Mouse (Mus musculus) midbrain, embryonic 16.5 days (tissue): ENCODE measurements around the gene Chmp6. TPM values are rescaled to one million over a fixed set of nuclear protein-coding genes. Genes with fewer than 3 reads are reported as not detected.

ENCODE experiments used
- ATAC-seq: fragments of 200-750 bp; cut with Nextera tagmentation; 2 replicates; pipeline ENCODE4 v1.8.0; 2017; ENCODE audit warnings: moderate TSS enrichment
- H3K27ac ChIP-seq: fragments of 300-500 bp; sonication (generic); 2 replicates; pipeline ENCODE4 v1.5.1; 2014; ENCODE audit warnings: mild to moderate bottlenecking, low read length, mixed read lengths
- H3K27me3 ChIP-seq: fragments of 300-500 bp; sonication (generic); 2 replicates; pipeline ENCODE4 v1.6.1; 2014; ENCODE audit warnings: low read depth, low read length, mixed read lengths; ENCODE audit not compliant: control insufficient read depth, insufficient read depth
- H3K36me3 ChIP-seq: fragments of 300-500 bp; sonication (generic); 2 replicates; pipeline ENCODE4 v1.6.1; 2014; ENCODE audit warnings: mild to moderate bottlenecking, low read length, moderate library complexity, mixed read lengths; ENCODE audit not compliant: control insufficient read depth, insufficient read depth
- H3K4me1 ChIP-seq: fragments of 300-500 bp; sonication (generic); 2 replicates; pipeline ENCODE4 v1.6.1; 2014; ENCODE audit warnings: mild to moderate bottlenecking, low read length, mixed read lengths; ENCODE audit not compliant: control insufficient read depth, insufficient read depth
- H3K4me2 ChIP-seq: fragments of 300-500 bp; sonication (generic); 2 replicates; pipeline ENCODE4 v1.6.1; 2014; ENCODE audit warnings: mild to moderate bottlenecking, low read length, mixed read lengths
- H3K4me3 ChIP-seq: fragments of 300-500 bp; sonication (generic); 2 replicates; pipeline ENCODE4 v1.5.1; 2014; ENCODE audit warnings: low read depth, mild to moderate bottlenecking, low read length, moderate library complexity, mixed read lengths
- H3K9ac ChIP-seq: fragments of 300-500 bp; sonication (generic); 2 replicates; pipeline ENCODE4 v1.6.1; 2014; ENCODE audit warnings: low read depth, low read length, mixed read lengths
- H3K9me3 ChIP-seq: fragments of 300-500 bp; sonication (generic); replicated peaks from 2 replicates; pipeline ENCODE4 v1.6.1; 2014; ENCODE audit warnings: mild to moderate bottlenecking, low read length, mixed read lengths; ENCODE audit not compliant: control insufficient read depth, poor library complexity, severe bottlenecking
- WGBS: fragments of 180-500 bp; shearing (Covaris S2); extraction: QIAGEN DNeasy Blood & Tissue Kit; methylation state at CpG from one replicate; pipeline ENCODE4 v1.1.7; 2014; 5-methylcytosine and 5-hydroxymethylcytosine counted together
- polyA plus RNA-seq: library from polyadenylated mRNA; unstranded; fragments of >200 nt; fragmentation: Nextera tagmentation; extraction: Ambion mirVana; gene quantifications from 2 replicates; pipeline ENCODE4 v1.2.1, GENCODE M21; 2015

The Chmp6 gene
- polyA plus RNA-seq, 1 experiment from 2014 or later: 115 TPM

DNA sequence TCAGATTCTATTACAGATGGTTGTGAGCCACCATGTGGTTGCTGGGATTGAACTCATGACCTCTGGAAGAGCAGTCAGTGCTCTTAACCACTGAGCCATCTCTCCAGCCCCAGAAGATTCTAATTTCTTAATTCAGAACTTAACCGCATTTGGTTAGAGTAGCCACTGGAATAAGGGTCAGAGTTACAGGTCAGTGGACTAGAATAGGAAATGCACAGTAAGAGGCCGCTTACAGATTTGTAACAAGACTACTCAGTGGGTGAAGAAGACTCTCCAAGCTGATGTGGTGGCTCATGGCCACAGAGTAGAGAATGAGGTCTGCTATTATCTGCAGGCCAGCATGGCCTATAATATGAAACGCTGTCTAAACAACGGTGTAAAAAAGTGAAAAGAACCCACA is 10.3 kb upstream of the Chmp6 start:
- Histone ChIP-seq H3K27me3 (no peaks in the 10 kb centered on the region; the same call in none of the 2 replicates), H3K4me1 (no peaks in the 10 kb centered on the region; the same call in 1 of the 2 replicates), H3K27ac (no peak overlapping the region), H3K4me2 (no peak overlapping the region), H3K4me3 (no peak overlapping the region), H3K9me3 (no peaks in the 10 kb centered on the region), H3K9ac (no peak overlapping the region), H3K36me3 (peaks cover 5% of the 10 kb centered on the region; the same call in 1 of the 2 replicates)
- no peak for ATAC-seq
- WGBS: 65% methylated on average over 4 of the region's 4 CpGs

DNA sequence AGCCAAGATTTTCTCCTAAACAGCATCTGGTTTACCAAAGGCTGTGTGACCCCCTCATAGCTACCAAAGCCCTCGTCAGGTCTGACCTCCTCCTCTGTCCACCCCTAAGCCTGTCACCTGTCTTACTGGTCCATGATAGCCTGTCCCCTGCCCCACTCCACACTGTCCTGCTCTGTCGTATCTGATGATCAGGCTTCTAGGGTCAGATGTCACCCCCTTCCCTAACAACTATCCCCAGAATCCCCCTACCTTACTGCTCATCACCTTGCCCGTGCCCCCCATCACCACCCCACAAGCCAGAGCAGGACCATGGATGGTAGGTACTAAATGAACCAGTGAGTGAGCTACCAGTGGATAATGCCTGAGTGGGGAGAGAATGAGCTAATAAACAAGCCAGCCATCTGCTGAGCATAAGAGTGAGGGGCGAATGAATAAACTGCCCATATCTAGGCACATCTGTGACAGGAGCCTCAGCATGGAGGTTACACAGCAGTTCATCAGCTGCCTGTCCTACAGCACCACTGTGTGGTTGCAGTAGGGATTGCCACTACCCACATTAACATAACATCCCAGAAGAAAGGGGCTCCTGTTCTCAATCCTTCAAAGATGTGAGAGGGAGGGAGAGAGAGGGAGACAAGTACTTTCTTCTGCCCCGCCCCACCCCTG is 8.5 kb upstream of the Chmp6 start:
- no peak overlapping the region for H3K4me2 ChIP-seq
- H3K9me3 ChIP-seq: no peaks in the 10 kb centered on the region
- H3K27me3 ChIP-seq: no peaks in the 10 kb centered on the region; the same call in none of the 2 replicates
- 0 out of 2 replicates have a peak, but pooled peaks cover 2% of the 10 kb centered on the region for H3K4me1 ChIP-seq
- H3K9ac ChIP-seq: no peak overlapping the region
- H3K36me3 ChIP-seq: no peaks in the 10 kb centered on the region
- no peak overlapping the region for H3K4me3 ChIP-seq
- peak; percentile 61 for ATAC-seq
- no peak overlapping the region for H3K27ac ChIP-seq
- WGBS: 32% methylated on average over 5 of the region's 5 CpGs

DNA sequence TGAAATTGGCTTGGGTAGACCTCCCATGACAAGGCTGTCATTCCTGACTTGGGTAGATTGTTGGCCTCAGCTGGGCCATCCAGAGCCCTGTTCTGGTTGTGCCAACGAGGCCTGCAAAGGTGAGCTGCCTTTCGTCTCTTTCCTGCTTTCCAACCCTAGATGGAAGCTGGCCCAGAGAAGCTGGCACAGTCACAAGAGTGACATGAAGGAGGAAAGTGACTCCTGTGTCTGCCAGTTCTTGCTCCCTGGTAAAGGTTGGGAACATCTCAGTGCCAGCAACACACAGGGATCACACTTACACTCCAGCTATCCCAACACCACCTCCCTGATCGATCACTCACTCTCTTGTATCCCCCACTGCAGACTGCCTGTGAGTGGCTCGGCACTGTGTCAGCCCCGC is 7.4 kb upstream of the Chmp6 start:
- WGBS: 89% methylated on average over 5 of the region's 5 CpGs
- ATAC-seq: no peak
- H3K4me3 ChIP-seq: no peak overlapping the region

DNA sequence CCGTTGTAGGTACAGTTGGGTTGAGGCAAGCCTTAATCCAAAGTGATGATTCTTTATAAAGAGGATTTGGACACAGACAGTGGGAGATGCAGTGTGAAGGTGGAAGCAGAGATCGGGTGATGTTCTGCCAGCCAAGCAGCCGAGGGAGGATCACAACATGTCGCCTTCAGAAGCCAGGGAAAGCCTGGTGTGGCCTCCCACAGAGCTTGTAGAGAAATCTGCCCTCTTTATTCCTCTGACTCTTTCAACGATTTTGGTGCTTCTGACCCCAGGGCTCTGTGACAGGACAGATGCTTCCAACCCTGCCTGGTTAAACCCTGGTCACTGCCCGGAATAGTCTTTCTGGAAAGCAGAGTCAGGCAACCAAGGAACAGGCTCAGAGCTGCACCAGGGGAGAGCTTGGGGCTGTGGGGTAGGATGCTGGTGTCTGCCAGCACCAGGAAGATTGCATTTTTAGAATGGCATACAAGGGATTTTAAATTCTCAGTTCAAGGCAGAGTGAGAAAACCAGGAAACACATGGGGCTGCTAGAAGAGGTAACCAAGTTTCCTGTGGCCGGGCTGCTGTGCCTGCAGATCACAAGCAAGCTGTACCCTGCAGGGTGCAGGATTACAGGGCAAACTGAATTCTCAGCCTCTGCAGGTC is 6.1 kb upstream of the Chmp6 start:
- Histone ChIP-seq H3K9me3 (no peaks in the 10 kb centered on the region), H3K27ac (no peak overlapping the region), H3K27me3 (no peaks in the 10 kb centered on the region; the same call in none of the 2 replicates), H3K4me3 (no peak overlapping the region), H3K4me1 (0 out of 2 replicates have a peak, but pooled peaks cover 3% of the 10 kb centered on the region), H3K9ac (0 out of 2 replicates have a peak overlapping the region, but pooled peaks have one; percentile 20), H3K36me3 (no peaks in the 10 kb centered on the region), H3K4me2 (no peak overlapping the region)
- WGBS: 24% methylated on average over 7 of the region's 7 CpGs
- no peak for ATAC-seq

More for the DNA sequence above, 7.4 kb upstream of the Chmp6 start:
- no peaks in the 10 kb centered on the region for H3K36me3 ChIP-seq
- no peak overlapping the region for H3K27ac ChIP-seq
- no peak overlapping the region for H3K4me2 ChIP-seq
- 0 out of 2 replicates have a peak, but pooled peaks cover 3% of the 10 kb centered on the region for H3K4me1 ChIP-seq
- H3K27me3 ChIP-seq: no peaks in the 10 kb centered on the region; the same call in none of the 2 replicates
- H3K9me3 ChIP-seq: no peaks in the 10 kb centered on the region
- no peak overlapping the region for H3K9ac ChIP-seq

DNA sequence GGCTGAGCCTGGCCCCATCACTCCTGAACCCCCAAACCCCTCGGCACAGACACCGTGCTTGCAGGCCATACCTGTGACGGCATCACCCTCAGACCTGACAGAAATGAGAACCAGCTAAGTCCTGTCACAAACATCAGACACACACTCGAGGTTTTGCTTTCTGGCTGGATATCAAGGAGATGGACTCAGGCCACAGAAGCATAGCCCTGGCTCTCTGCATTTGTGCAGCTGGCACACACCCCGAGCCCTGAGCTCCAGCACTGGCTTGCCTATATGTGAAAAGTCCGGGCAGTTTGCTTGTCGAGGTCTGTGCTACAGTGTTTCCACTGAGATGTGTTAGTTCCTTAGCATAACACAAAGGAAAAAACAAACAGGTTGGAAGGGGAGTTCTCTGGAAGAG is 5.5 kb upstream of the Chmp6 start:
- Histone ChIP-seq H3K27ac (no peak overlapping the region), H3K4me2 (no peak overlapping the region), H3K4me3 (no peak overlapping the region), H3K4me1 (peaks cover 4% of the 10 kb centered on the region), H3K9ac (no peak overlapping the region), H3K9me3 (no peaks in the 10 kb centered on the region), H3K27me3 (no peaks in the 10 kb centered on the region; the same call in none of the 2 replicates), H3K36me3 (no peaks in the 10 kb centered on the region)
- WGBS: 35% methylated on average over 7 of the region's 7 CpGs
- ATAC-seq: no peak

DNA sequence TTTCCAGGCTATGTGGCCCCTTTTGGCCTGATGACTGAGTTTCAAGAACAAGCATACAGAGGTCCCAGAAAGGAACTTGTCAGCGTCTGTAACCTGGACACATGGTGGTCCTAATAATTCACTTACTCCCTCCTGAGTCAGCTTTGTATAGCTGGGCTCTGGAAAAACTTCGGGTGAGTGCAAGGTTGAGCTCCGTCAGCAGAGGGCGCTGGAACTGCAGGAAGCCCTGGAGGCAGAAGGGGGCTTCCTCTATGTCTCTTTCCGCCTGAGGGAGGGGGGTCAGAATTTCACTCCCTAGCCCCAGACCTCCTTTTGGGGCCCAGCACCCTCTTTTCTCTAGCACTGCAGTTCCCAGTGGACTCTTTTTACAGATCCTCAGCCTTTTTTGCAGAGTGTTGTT is 3.8 kb upstream of the Chmp6 start:
- Histone ChIP-seq H3K4me2 (no peak overlapping the region), H3K4me1 (peaks cover 13% of the 10 kb centered on the region), H3K9ac (no peak overlapping the region), H3K27ac (no peak overlapping the region), H3K4me3 (no peak overlapping the region), H3K9me3 (no peaks in the 10 kb centered on the region), H3K27me3 (no peaks in the 10 kb centered on the region; the same call in none of the 2 replicates), H3K36me3 (no peaks in the 10 kb centered on the region)
- no peak for ATAC-seq
- 0% methylated on average over 5 of the region's 5 CpGs for WGBS

DNA sequence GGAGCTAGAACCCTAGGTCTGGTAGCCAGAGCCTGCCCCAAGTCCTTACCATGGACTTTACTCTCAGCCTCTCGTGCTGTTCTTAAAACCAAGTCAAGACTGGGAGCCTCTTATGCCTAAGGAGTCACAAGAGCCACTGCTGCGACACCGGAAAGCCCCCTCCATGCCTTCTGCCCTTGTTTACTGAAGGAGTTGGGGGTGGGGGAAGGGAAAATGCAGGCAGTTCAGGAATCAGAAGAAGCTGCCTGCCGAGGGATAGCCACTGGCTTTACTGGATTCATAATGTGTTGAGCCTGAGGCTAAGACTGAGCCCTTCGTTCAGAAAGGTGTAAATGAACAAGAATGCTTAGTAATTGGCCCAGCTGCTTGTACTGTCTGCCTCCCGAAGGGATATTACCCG is 396 bp upstream of the Chmp6 start:
- Histone ChIP-seq H3K9ac (peak overlapping the region; percentile 94), H3K9me3 (no peaks in the 10 kb centered on the region), H3K27me3 (no peaks in the 10 kb centered on the region), H3K27ac (peak overlapping the region; percentile 82), H3K36me3 (peaks cover 9% of the 10 kb centered on the region), H3K4me2 (peak overlapping the region; percentile 99), H3K4me3 (peak overlapping the region; percentile 94), H3K4me1 (peaks cover 29% of the 10 kb centered on the region)
- ATAC-seq: peak; percentile 22
- 5% methylated on average over 7 of the region's 7 CpGs for WGBS

DNA sequence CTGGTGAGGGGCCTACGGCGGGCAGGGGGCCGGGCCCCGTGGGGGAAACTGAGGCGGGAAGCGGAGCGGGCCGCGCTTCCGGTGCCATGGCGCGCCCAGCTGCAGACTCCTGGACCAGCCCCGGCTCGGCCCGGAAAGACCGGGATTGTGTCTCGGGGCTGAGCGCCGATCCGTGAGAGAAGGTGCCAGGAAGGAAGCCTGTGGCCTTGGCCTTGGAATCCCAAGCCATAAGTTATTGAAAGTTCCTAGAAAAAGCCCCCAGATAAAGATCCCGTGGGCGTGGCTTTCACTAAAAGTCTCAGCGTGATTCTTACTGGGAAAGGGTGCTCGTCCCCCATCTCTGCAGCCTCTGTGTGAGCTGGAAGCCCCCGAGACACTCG is 684 bp downstream of the Chmp6 start:
- Histone ChIP-seq H3K36me3 (peaks cover 18% of the 10 kb centered on the region), H3K27ac (peak overlapping the region; percentile 82), H3K4me3 (peak overlapping the region; percentile 94), H3K27me3 (no peaks in the 10 kb centered on the region), H3K9ac (peak overlapping the region; percentile 94), H3K9me3 (no peaks in the 10 kb centered on the region), H3K4me1 (peaks cover 29% of the 10 kb centered on the region), H3K4me2 (peak overlapping the region; percentile 99)
- peak; percentile 43 for ATAC-seq
- under 1% methylated on average over 26 of the region's 26 CpGs for WGBS

DNA sequence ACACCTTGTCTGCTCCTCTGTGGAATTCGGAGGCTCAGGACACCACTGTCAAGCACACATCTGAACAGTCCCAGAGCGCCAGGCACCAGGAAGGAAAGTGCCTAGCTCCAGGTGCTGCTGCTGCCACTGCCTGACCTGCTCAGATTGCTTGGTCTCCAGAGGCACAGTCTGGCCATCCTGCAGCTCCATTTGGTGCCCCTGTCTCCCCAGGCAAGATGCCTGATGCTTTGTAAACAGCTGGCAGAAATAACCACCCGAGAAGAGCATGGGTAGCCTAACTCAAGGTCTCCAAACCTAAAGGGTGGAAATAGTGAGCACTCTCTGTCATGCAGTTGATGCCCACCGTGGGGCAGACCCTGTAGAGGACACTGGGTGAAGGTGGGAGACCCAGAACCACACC is 1.1 kb downstream of the Chmp6 start:
- Histone ChIP-seq H3K4me2 (peak overlapping the region; percentile 99), H3K4me3 (peak overlapping the region; percentile 94), H3K9me3 (no peaks in the 10 kb centered on the region), H3K9ac (peak overlapping the region; percentile 94), H3K27ac (peak overlapping the region; percentile 82), H3K4me1 (peaks cover 29% of the 10 kb centered on the region), H3K36me3 (peaks cover 22% of the 10 kb centered on the region), H3K27me3 (no peaks in the 10 kb centered on the region)
- 26% methylated on average over 4 of the region's 4 CpGs for WGBS
- ATAC-seq: no peak
